Mouse (Mus musculus) heart, embryonic 16.5 days (tissue): ENCODE data around the gene B4galt1. TPM values are rescaled to one million over a fixed set of nuclear protein-coding genes. Genes with fewer than 3 reads are reported as not detected.

Experiments used
- ATAC-seq: fragments of 200-750 bp; cut with Nextera tagmentation; replicated peaks from 2 replicates; pipeline ENCODE4 v1.8.0; 2017; ENCODE audit warnings: moderate number of reproducible peaks; ENCODE audit not compliant: insufficient read depth, low FRiP score; ENCODE audit errors: extremely low read depth
- H3K27ac ChIP-seq: fragments of 300-500 bp; sonication (generic); 2 replicates; pipeline ENCODE4 v1.5.1; 2014; ENCODE audit warnings: mild to moderate bottlenecking, low read length, control low read depth, moderate library complexity
- H3K27me3 ChIP-seq: fragments of 300-500 bp; sonication (generic); 2 replicates; pipeline ENCODE4 v1.6.1; 2014; ENCODE audit warnings: low read length, mixed read lengths; ENCODE audit not compliant: control insufficient read depth, insufficient read depth
- H3K36me3 ChIP-seq: fragments of 300-500 bp; sonication (generic); 2 replicates; pipeline ENCODE4 v1.6.1; 2014; ENCODE audit not compliant: control insufficient read depth, insufficient read depth
- H3K4me1 ChIP-seq: fragments of 300-500 bp; sonication (generic); 2 replicates; pipeline ENCODE4 v1.6.1; 2014; ENCODE audit warnings: low read length, mixed read lengths; ENCODE audit not compliant: control insufficient read depth, insufficient read depth
- H3K4me2 ChIP-seq: fragments of 300-500 bp; sonication (generic); 2 replicates; pipeline ENCODE4 v1.6.1; 2014; ENCODE audit warnings: low read depth, mild to moderate bottlenecking, control low read depth, low read length
- H3K4me3 ChIP-seq: fragments of 300-500 bp; sonication (generic); 2 replicates; pipeline ENCODE4 v1.5.1; 2014; ENCODE audit warnings: mild to moderate bottlenecking, control low read depth, low read length
- H3K9ac ChIP-seq: fragments of 300-500 bp; sonication (generic); 2 replicates; pipeline ENCODE4 v1.6.1; 2014; ENCODE audit warnings: low read length, control low read depth
- H3K9me3 ChIP-seq: fragments of 300-500 bp; sonication (generic); replicated peaks from 2 replicates; pipeline ENCODE4 v1.6.1; 2016; ENCODE audit warnings: low read length; ENCODE audit not compliant: control insufficient read depth
- WGBS: fragments of 180-500 bp; shearing (Covaris S2); extraction: QIAGEN DNeasy Blood & Tissue Kit; methylation state at CpG from one replicate; pipeline ENCODE4 v1.1.7; 2014; 5-methylcytosine and 5-hydroxymethylcytosine counted together
- polyA plus RNA-seq: library from polyadenylated mRNA; unstranded; fragments of >200 nt; fragmentation: Nextera tagmentation; extraction: Ambion mirVana; gene quantifications from 2 replicates; pipeline ENCODE4 v1.2.1, GENCODE M21; 2015

B4galt1 gene
- polyA plus RNA-seq, 1 experiment from 2014 or later, result 54.5 TPM

DNA sequence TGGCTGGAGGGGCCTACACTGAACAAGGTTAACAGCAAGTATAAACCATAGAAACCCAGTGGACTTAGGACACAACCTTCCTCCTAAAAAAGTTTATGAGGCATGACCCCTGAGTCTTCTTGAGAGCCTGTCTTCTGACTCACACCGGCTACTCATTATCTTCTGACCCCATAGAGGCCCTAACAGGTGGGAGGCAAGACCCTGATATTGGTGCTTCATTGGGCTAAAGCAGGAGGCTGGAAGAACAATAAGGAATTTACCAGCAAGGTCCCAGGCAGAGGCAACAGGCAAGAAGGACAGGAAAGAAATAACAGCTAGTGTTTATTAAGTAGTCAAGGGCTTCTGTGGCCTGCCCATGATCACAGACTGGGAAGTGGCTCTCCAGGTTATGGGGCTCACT, 32.9 kb downstream of the B4galt1 start:
- Histone ChIP-seq H3K4me2 (no peak overlapping the region), H3K36me3 (peaks cover 35% of the 10 kb centered on the region), H3K4me1 (peaks cover 69% of the 10 kb centered on the region), H3K9ac (0 out of 2 replicates have a peak overlapping the region, but pooled peaks have one; percentile 0), H3K9me3 (no peaks in the 10 kb centered on the region), H3K4me3 (no peak overlapping the region), H3K27me3 (no peaks in the 10 kb centered on the region), H3K27ac (peak overlapping the region; percentile 84)
- ATAC-seq, result no peak
- WGBS, result 63% methylated on average over 1 of the region's 1 CpGs

DNA sequence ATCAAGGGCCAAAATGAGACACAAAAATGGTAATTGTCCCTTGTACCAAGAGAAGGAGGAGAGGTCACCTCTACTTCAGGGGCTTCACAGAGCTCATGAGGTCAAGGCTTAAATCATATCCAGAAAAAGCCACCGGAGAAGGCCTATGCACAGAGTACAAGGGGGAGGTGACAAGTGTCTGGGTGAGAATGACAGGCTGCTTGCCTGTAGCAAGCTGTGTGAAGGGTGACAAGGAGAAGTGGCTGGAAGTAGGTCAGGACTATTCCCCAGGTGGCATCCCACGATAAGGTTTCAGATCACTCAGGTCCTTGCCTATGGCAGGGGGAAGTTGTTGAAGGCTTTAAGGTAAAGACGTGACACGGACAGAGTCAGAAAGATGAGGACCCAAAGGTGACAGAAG, 33.8 kb downstream of the B4galt1 start:
- 43% methylated on average over 4 of the region's 4 CpGs for WGBS
- H3K4me1 ChIP-seq, result peaks cover 66% of the 10 kb centered on the region
- peak overlapping the region; percentile 84 for H3K27ac ChIP-seq
- peak; percentile 78 for ATAC-seq
- no peak overlapping the region for H3K4me3 ChIP-seq
- peak overlapping the region; percentile 16 for H3K9ac ChIP-seq
- no peak overlapping the region for H3K4me2 ChIP-seq
- no peaks in the 10 kb centered on the region for H3K27me3 ChIP-seq
- peaks cover 33% of the 10 kb centered on the region for H3K36me3 ChIP-seq
- H3K9me3 ChIP-seq, result no peaks in the 10 kb centered on the region

DNA sequence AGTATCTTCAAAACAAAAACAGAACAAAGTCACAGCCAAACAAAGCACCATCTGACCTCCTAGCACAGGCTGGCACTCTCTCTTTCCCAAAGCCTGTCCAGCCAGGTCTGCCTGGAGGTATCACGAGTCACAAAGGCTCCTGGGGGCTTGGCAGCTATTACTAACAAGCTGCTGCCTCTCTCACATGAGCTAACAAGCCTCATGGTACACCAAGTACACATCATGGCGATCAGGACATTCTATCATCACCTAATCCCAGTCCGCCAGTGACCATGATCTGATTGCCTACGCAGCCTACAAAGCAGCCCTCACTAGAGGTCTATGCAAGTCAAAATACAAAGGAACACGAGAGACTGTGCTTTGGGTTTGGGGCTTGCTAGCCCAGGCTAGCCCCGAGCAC, 34.7 kb downstream of the B4galt1 start:
- Histone ChIP-seq H3K36me3 (peaks cover 37% of the 10 kb centered on the region), H3K4me3 (no peak overlapping the region), H3K27me3 (no peaks in the 10 kb centered on the region), H3K4me2 (no peak overlapping the region), H3K27ac (peak overlapping the region; percentile 84), H3K4me1 (peaks cover 59% of the 10 kb centered on the region), H3K9ac (no peak overlapping the region), H3K9me3 (no peaks in the 10 kb centered on the region)
- 92% methylated on average over 6 of the region's 6 CpGs for WGBS
- no peak for ATAC-seq

DNA sequence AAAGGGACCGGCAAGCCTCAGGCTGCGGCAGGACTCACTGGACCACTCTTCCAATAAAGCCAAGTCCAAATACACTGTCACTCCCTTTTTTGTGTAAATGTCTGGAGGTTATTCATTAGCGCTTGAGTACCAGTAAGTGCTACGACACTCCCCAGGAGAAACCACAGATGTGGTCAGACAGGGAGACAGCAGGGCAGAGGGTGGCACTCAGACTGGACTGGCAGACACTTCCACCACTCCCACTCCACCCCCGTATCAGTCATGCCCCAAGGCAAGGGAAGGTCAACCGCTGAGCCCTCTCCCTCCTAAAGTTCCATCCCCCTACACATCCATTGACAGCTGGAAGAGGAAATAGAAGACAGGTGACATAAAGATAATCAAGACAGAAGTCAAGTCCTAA, 35.4 kb downstream of the B4galt1 start:
- no peak for ATAC-seq
- Histone ChIP-seq H3K4me2 (no peak overlapping the region), H3K27ac (peak overlapping the region; percentile 32; the same call in 1 of the 2 replicates), H3K27me3 (no peaks in the 10 kb centered on the region), H3K4me1 (peaks cover 54% of the 10 kb centered on the region), H3K9ac (no peak overlapping the region), H3K36me3 (peaks cover 43% of the 10 kb centered on the region), H3K9me3 (no peaks in the 10 kb centered on the region), H3K4me3 (no peak overlapping the region)
- 61% methylated on average over 6 of the region's 6 CpGs for WGBS

DNA sequence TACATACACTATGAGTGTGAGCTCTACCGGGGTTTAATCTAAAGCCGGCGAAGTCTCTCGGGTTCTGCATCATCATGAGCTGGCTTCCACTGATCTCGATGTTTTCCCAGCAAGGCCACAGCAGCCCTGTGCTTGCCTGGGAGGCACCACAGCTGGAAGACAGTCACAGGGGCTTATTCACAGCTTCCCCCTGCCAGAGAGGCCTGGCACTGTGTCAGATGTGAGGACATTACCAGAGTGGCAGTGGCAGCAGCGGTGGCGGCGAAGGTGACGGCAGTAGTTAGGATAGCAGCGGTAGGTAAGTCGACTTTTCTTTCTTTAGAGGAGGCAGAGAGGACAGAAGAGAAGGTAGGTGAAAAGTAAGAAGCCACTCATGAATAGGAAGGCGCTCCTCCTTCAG, 35.9 kb downstream of the B4galt1 start:
- 68% methylated on average over 12 of the region's 12 CpGs for WGBS
- Histone ChIP-seq H3K4me1 (peaks cover 50% of the 10 kb centered on the region), H3K27me3 (no peaks in the 10 kb centered on the region), H3K36me3 (peaks cover 43% of the 10 kb centered on the region), H3K27ac (peak overlapping the region; percentile 32; the same call in 1 of the 2 replicates), H3K4me2 (no peak overlapping the region), H3K4me3 (no peak overlapping the region), H3K9me3 (no peaks in the 10 kb centered on the region), H3K9ac (no peak overlapping the region)
- ATAC-seq, result no peak

DNA sequence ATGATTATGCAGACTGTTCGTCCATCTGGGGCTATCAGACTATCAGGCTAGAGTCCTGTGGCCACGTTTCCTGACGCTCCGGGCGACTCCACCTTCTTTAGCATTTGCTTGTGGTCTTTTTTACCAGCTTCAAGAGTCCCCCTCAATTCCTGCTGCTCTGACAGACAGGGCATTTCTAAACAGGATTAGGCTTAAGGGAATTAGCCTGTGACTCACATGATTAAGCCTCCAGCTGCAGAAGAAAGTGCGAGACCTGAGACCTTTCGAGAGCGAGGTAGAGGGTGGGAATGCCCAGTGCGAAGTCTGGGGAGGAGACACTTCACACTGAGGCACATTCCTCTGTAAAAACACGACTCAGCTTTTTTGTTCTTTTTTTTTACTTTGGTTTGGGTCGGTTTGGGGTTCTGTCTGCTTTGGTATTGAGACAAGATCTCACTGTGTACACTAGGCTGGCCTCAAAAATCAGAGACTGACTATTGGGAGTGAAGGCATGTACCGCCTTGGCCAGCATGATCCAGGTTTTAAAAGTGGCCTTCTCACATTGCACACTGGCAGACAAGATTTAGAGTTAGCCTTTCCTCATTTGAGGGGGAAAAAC, 37.9 kb downstream of the B4galt1 start:
- H3K4me3 ChIP-seq, result no peak overlapping the region
- H3K27ac ChIP-seq, result 0 out of 2 replicates have a peak overlapping the region, but pooled peaks have one; percentile 17
- no peak overlapping the region for H3K4me2 ChIP-seq
- peaks cover 43% of the 10 kb centered on the region for H3K36me3 ChIP-seq
- WGBS, result 53% methylated on average over 12 of the region's 12 CpGs
- H3K9me3 ChIP-seq, result no peaks in the 10 kb centered on the region
- ATAC-seq, result no peak
- H3K27me3 ChIP-seq, result no peaks in the 10 kb centered on the region
- H3K9ac ChIP-seq, result no peak overlapping the region
- H3K4me1 ChIP-seq, result peaks cover 45% of the 10 kb centered on the region

DNA sequence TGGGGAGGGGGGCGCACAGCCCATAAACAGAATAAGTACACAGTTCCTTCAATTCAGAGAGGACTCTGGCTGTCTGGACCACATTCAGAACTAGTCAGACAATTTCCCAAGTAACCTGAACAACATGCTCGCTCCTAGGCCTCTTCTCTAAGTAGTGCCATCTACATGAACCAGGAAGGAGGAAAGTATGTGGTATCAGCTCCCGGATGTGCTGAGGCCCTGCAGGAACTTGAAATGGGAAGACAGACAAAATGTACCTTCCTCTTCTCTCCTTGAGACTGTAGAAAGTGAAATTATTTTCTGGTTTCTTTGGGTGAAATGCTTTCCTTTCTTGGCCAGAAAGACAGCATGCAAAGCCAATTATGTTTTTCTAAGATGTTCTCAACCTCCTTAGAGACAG, 38.7 kb downstream of the B4galt1 start:
- Histone ChIP-seq H3K27ac (no peak overlapping the region), H3K27me3 (no peaks in the 10 kb centered on the region), H3K4me1 (peaks cover 37% of the 10 kb centered on the region), H3K36me3 (peaks cover 47% of the 10 kb centered on the region), H3K4me3 (no peak overlapping the region), H3K9me3 (no peaks in the 10 kb centered on the region), H3K9ac (no peak overlapping the region), H3K4me2 (no peak overlapping the region)
- 75% methylated on average over 3 of the region's 3 CpGs for WGBS
- no peak for ATAC-seq

DNA sequence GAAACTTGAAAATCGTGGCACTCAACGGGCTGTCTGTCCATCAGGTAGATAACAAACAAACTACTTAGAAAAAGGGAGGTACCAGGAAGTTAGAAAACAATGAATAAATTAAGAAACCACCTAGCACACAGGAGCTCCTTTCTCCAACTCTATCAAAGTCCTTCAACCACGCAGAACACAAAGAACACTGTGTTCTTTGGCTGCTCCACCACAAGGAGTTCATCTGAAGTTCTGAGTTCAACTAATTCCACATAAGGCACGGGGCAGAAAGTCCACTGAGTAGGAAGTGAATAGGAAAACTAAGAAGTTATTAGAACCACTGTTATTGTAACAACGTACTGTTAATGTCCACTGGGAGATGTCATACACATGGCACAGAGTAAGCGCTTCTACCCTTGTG, 39.4 kb downstream of the B4galt1 start:
- no peak overlapping the region for H3K9ac ChIP-seq
- no peak for ATAC-seq
- no peak overlapping the region for H3K4me3 ChIP-seq
- 77% methylated on average over 6 of the region's 6 CpGs for WGBS
- peaks cover 29% of the 10 kb centered on the region for H3K4me1 ChIP-seq
- no peaks in the 10 kb centered on the region for H3K27me3 ChIP-seq
- peaks cover 51% of the 10 kb centered on the region for H3K36me3 ChIP-seq
- no peak overlapping the region for H3K27ac ChIP-seq
- no peaks in the 10 kb centered on the region for H3K9me3 ChIP-seq
- no peak overlapping the region for H3K4me2 ChIP-seq

DNA sequence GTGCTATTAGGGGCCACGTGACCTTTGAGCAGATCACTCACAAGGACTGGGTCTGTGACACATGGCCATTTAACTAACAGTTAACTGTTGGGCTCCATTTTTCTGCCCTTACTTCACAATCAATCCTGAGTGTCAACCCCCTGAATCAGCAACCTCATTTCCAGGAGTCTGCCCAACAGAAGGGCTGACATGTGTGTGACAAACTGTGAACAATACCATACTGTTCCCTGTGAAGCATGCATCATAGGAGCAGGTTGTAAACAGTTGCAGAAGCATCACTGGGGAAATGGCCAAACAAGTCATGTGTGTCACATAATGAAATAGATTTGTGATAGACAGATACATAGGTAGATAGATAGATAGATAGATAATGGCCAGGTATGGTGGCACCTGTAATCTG, 40.9 kb downstream of the B4galt1 start:
- Histone ChIP-seq H3K27ac (no peak overlapping the region), H3K27me3 (no peaks in the 10 kb centered on the region), H3K4me1 (peaks cover 16% of the 10 kb centered on the region), H3K9me3 (no peaks in the 10 kb centered on the region), H3K4me3 (no peak overlapping the region), H3K9ac (no peak overlapping the region), H3K4me2 (no peak overlapping the region), H3K36me3 (peaks cover 62% of the 10 kb centered on the region)
- WGBS, result 89% methylated on average over 1 of the region's 1 CpGs
- no peak for ATAC-seq
